18 mouse cellular contexts compared by ENCODE assay signal in genomic region chr13:41929768-41930167, GRCm38 (mm10).
DNase-seq lines count a peak whose midpoint lies in the region; ATAC-seq lines count a peak whose summit lies in the region.
"Had no signal": no experiment of that assay in that cellular context is flagged by ENCODE, and none has a peak within 500 bp of the region (broad histone marks: within the 10 kb centered on the region; RNA-seq: fewer than 3 reads in every experiment).

No protein-coding gene starts in this region.

- no peak for ATAC-seq in erythroid progenitor cell, adult 5-6 weeks (replicated peaks; ENCODE audit: low FRiP score, poor library complexity, severe bottlenecking)
- ATAC-seq: forebrain, embryonic 16.5 days; liver, postnatal 0 days had no signal

- DNase-seq in lung, postnatal 25 days (ENCODE audit: low spot score) = peak; percentile 18
- DNase-seq in lung, postnatal 4 days = no peak
- peak; percentile 55 for DNase-seq in CD4-positive, CD25-positive, alpha-beta regulatory T cell, adult 2 months (ENCODE audit: low read depth, low spot score)
- DNase-seq in R1 (ENCODE audit: low read depth, low spot score) = peak; percentile 33
- peak; percentile 76 for DNase-seq in naive thymus-derived CD4-positive, alpha-beta T cell, adult 2 months (ENCODE audit: low read depth)
- no peak for DNase-seq in urinary bladder, postnatal 36 days (ENCODE audit: low spot score in 2 of 2)
- DNase-seq: adrenal gland, adult 8-10 months; cerebellum, adult 18-20 months; cerebellum, postnatal 25 days; gastrocnemius, postnatal 10 days; kidney, adult 2 months; left cerebral cortex, postnatal 4 days; liver, postnatal 0 days; lung, postnatal 10 days; midbrain, embryonic 14.5 days; thymus, adult 18-20 months had no signal

Comparison
In these comparisons a context has a peak if more than half of its experiments do, and no peak if none do; other contexts are left out.
1. DNase-seq: peak in lung, postnatal 25 days (single experiment), CD4-positive, CD25-positive, alpha-beta regulatory T cell, adult 2 months (single experiment), R1 (single experiment) and naive thymus-derived CD4-positive, alpha-beta T cell, adult 2 months (single experiment); none in lung, postnatal 4 days (0 of 2) and urinary bladder, postnatal 36 days (0 of 2).